Mouse (Mus musculus): ENCODE measurements around the gene Rab31.

Rab31 gene

DNA sequence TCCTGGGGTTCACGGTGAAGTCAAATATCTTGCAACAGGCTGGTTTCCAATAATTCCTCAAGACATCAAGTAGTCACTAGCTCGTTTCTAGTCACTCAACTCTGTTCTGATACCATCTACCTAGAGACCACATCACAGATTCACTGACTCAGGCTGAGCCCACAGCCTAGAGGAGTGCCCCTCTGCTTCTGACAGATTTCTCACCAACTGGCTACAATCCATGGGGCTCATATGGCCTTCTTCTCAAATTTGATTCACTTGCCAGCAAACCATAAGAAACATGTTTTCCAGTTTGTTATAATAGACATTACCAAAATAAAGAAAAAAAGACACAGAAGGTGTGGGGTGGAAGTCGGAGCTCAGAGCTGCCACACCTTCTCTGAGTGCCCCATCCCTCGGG, 31.0 kb downstream of the Rab31 start:
- no peak for DNase-seq (ENCODE audit: low read depth, low spot score)

- DNase-seq (ENCODE audit: low read depth, low spot score), result no peak
Measured at GRCm38 (mm10) chr17:65739874-65740725, 32.5 kb downstream of the Rab31 start.

DNA sequence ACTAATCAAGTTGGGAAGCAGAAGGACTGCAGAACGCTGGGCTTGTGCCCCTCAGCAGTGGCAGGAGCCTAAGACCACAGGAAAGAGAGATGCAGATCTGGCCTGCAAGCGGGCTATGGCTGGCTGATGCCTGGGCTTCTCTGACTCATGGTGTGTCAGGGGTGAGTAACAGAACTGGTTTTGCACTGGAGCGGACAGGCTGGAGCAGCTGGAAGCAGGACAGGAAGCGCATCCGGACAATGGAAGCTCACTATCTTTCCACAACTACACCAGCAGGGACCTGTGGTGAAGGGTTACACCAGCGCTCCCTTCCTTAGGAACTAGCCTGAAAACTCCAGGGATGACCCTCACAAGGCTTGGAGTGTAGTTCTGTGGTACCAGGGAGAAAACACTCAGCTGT, 34.9 kb downstream of the Rab31 start:
- peak; percentile 58 for DNase-seq (ENCODE audit: low read depth, low spot score)

- DNase-seq (ENCODE audit: low read depth, low spot score), result no peak
Measured at GRCm38 (mm10) chr17:65737175-65737574, 35.4 kb downstream of the Rab31 start.

DNA sequence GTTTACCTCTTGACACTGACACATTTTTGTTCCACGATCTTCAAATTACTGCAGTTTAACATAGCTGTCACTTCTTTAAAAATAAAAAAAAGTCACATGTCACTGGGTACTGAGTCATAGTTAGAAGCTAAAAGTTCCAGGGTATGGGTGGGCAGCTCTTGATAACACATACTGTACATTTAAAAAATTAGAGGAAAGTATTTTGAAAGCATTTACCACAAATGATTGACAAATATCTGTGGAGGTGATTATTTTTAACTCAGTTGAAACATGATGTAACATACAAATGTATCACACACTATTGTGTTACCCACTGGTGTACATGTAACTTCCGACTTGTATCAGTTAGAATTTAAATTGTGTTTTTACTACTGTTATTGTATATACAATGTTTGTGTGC, 37.5 kb downstream of the Rab31 start:
- no peak for DNase-seq (ENCODE audit: low read depth, low spot score)

DNA sequence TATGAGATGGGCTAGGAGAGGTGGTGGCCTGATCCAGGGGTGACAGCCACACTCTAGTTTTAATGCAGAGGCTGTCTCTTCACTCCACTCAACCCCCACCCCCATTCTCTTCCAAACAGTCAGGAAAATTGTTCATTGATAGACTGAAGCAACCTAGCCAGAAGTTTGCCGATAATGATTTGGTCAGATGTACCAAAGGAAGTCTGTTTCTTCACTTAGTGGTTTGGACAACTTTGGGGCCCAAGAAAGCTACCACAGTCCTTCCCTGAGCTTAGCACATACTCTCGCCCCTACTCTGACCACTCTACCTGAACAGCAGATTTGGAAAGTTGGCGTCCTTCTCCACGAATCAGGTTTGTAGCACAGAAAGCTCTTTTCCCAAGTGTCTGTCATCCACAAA, 39.9 kb downstream of the Rab31 start:
- DNase-seq (ENCODE audit: low read depth, low spot score), result no peak

DNA sequence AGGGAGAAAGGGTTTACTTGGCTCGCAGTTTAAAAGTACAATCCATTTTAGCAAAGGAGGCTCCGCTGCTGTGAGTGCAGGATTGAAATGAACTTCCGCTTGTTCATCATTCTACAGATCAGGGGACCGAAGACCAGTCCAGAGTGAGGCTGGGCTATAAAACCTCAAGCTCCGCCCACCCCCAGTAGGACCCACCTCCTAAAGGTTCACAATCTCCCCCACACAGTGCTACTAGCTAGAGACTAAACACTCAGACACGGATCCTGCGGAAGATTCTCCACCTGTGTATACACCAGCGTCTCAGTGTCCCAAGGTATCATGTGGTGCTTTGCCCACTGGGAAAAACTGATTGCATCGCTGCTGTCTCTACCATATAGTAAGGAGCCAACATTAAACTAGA, 40.8 kb downstream of the Rab31 start:
- peak; percentile 67 for DNase-seq (ENCODE audit: low read depth, low spot score)

DNA sequence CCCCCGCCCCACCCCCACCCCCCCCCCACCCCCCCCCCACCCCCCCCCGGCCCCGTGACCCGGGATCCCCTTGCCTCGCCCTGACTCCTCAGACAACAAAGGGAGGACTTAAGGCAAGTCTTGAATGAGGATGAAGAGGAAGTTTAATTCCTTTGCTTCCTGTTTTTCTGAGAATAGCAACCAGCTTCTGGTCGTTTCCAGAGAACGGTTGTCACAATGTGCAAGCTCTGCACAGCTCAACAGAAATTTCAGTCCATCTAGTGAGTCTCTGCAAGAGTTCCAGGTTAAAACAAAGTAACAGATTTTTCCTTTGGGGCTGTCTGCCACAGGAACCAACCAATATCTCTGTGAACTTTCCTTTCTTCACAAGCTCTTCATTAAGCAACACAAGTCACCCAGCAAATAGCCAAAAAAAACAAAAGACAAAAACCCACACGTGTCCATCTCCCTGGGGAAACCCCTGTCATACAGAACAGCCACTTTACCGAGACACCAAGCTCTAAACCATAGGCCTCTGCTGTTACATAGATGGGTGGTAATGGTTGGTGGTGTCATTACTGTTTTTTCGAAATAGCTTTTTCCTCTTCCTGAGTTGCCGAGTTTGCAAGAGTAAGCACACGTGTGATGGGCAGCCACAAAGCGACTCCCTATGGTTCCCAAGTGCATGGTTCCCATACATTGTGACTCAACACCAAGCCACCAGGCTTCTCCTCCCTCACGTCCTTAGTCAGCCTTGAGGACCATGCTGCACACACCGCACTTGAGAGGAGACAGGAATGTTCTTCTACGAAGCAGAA, 42.4 kb downstream of the Rab31 start:
- no peak for DNase-seq (ENCODE audit: low read depth, low spot score)

DNA sequence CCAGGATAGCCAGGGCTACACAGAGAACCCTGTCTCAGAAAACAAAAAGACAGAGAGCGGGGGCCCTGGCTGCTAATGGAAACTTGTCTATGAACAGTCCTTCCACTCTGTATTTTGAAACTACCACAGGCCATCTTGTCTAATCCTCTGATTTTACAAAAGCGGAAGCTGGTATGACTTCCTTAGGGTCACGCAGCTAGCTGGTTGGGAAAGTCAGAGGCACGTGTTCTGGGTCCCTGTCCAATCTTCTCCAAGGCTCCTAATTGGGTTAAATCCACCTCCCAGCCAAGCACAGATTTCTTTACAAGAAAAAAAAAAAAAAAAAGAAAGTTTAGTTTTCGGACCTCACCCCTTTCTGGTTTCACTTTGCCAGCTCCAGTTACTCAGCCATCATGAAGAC, 45.8 kb downstream of the Rab31 start:
- DNase-seq (ENCODE audit: low read depth, low spot score), result peak; percentile 72

GRCm38 (mm10) chr17:65726274-65726673, 46.3 kb downstream of the Rab31 start:
- peak; percentile 92 for DNase-seq (ENCODE audit: low read depth, low spot score)

GRCm38 (mm10) chr17:65725814-65726213, 46.7 kb downstream of the Rab31 start:
- DNase-seq (ENCODE audit: low read depth, low spot score), result no peak

- peak; percentile 87 for DNase-seq (ENCODE audit: low read depth, low spot score)
Measured at GRCm38 (mm10) chr17:65725381-65725780, 47.2 kb downstream of the Rab31 start.

DNA sequence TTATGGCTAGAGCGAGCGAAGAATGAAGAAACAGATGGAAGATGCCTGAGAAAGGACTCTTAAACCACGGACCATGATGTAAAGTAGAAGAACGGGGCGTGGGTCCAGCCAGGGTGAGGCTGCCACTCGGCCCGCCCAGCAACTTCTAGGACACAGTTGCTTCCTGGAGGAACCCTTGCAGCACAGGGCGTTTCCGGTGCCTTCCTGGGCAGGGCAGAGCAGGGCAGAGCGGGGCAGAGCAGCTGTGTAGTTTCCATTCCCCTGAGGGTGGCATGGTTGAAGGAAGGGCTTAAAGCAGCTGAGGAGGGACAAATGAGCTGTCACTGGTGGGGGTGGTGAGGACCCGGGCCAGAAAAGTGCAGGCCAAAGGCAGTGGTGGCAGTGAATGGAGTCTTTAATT, 48.3 kb downstream of the Rab31 start:
- no peak for DNase-seq (ENCODE audit: low read depth, low spot score)

DNA sequence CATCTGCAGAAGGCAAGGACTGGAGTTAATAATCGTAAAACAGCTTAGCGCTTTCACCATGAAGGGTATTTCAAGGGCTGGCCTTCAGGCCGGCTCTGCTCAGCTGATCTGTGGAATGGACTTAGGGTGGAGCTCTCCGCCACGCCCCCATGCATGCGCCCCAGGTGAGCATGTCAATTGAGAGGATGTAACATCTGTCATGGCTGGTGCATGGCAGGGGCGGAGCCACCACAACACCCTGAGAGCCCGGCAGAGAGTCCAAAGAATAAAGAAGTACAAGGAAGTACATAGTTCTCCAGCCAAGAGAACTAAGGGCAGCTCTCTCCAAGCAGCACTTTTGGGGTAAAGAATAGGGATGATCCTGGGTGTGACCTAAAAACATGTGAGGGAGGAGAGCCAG, 48.9 kb downstream of the Rab31 start:
- DNase-seq (ENCODE audit: low read depth, low spot score), result peak; percentile 89

DNA sequence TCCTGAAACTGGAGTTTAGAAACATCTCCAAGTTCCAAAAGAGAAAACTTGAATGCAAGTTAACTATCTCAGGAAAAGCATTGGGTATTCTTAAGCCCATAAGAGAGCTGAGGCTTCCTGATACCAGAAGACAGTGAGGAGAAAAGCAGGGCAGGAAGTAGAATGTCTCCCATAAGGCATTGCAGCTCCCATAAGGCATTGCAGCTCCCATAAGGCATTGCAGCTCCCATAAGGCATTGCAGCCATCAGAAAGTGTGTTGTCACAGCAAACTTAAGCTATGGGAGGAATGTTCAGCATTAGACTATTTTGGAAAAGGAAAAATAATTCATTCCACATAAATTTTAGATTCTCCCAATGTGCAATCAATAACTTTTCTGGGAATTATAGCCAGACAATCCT, 51.2 kb downstream of the Rab31 start:
- no peak for DNase-seq (ENCODE audit: low read depth, low spot score)

DNA sequence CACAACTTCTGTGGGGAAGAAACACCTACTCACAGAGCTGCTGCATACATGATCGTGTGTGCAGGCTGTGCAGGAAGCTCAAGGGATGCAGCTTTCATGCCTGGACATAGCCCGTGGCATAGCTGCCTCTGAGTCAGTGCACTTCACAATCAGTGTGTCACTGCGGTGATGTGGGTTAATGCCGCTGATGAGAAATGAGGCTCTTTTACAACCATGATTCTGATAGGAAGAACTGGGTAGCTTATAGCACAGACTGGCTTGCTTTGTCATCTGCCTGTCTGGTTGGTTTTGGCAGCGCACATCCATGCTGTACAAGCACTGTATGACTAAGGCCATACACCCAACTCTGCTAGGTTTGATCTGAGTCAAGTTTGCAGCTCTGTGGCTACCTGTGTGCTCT, 52.7 kb downstream of the Rab31 start:
- no peak for DNase-seq (ENCODE audit: low read depth, low spot score)

DNA sequence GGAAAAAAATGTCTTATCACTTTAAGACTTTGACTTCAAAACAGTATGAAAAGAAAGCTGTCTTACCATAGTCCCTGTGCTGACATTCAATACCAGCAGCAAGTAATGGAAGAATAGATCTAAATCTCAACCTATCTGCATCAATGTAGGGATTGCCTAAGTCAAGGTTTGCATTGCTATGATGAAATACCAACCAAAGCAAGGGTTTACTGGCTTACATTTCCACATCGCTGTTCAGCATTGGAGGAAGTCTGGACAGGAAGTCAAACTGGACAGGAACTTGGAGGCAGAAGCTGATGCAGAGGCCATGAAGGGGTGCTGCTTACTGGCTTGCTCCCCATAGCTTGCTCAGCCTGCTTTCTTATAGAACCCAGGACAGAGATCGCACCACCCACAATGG, 54.0 kb downstream of the Rab31 start:
- DNase-seq (ENCODE audit: low read depth, low spot score), result no peak

DNA sequence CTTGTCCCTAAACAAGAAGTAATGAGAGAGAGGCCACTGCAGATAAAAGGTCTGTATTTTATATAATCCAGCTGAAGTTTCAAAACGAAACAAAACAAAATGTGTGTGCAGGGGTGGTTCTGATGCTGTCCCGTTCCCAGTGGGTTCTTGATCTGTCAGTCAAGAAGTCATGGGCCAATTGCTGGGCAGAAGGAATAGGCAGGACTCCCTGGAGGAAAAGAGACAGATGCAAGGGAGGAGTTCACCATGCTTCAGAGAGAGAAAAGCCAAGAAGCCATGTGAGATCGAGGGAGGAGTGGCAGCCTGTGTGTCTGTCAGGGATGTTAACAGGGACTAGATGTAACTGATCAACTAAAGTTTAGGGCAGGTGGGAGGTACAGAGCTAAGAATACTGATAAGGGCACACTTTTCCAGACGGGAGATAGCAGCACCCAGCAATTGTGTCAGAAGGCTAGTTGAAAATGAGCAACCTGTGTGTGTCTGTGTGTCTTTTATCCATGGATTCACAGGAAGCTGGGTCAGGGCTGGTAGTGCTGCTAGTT, 54.8 kb downstream of the Rab31 start:
- peak; percentile 49 for DNase-seq (ENCODE audit: low read depth, low spot score)

GRCm38 (mm10) chr17:65714060-65714459, 58.5 kb downstream of the Rab31 start:
- no peak for DNase-seq (ENCODE audit: low read depth, low spot score)

GRCm38 (mm10) chr17:65712861-65713535, 59.6 kb downstream of the Rab31 start:
- no peak for DNase-seq (ENCODE audit: low read depth, low spot score)

DNA sequence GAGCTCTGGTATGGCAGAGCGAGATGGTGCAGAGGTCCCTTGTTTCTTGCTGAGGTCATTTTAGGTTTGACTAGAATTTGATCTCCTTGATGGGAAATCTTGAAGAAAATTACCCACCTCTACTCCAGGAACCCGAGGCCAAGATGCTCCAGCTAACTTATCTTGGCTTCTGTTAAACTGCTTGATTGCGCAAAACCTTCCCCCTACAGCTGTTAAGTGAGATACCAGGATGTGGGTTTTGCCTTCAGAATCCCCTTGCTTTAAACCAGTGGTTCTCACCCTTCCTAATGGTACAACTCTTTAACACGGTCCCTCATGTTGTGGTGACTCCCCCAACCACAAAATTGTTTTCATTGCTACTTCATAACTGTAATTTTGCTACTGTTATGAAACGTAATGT, 60.8 kb downstream of the Rab31 start:
- no peak for DNase-seq (ENCODE audit: low read depth, low spot score)

- no peak for DNase-seq (ENCODE audit: low read depth, low spot score)
Measured at GRCm38 (mm10) chr17:65710576-65710975, 62.0 kb downstream of the Rab31 start.

All from ZHBTc4 (cell line).